Mouse (Mus musculus) kidney, postnatal 25 days (tissue): ENCODE measurements around the gene Tmem150c.
A peak's percentile ranks its signal among the peaks of the same experiment; 100 is the strongest.

Source experiments
- DNase-seq, 2 experiments: peaks; one replicate each; pipeline ENCODE4 v3.0.0; 2021; ENCODE audit warnings: mixed read lengths in 2 of 2

Gene Tmem150c

DNA sequence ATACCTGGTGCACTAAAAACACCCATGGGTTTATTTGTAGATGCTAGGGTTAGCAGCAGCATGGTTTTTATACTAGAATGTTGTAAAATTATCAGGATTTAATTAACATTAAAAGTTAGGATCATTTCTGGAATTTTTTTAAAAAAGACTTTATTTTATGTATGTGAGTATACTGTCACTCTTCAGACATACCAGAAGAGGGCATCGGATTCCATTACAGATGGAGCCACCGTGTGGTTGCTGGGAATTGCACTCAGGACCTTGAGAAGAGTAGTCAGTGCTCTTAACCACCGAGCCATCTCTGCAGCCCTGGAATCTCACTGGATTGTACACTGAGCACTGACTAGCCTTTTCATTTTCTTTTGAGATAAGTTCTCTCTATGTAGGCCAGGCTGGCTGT, 109.7 kb downstream of the Tmem150c start:
- no peak for DNase-seq

DNA sequence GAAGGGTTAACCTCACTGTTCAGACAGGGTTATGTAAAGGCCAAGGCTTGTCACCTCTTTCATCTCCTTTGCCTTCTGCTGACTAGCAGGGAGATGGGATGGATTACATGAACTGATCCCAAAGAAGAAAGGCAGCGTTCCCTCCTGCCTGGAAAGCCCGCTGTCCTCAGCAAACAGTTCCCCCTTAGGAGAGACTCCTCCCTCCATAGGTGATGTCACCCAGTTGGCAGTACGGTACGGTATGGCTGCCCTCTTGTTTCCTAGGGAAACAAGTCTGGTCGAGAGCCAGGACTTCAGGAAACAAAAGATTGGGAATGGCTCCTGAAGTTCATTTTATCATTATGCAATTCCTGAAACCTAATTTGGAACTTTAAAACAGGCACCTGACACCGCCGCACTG, 111.7 kb downstream of the Tmem150c start:
- peak in 1 of 2 experiments; percentile 24 for DNase-seq

DNA sequence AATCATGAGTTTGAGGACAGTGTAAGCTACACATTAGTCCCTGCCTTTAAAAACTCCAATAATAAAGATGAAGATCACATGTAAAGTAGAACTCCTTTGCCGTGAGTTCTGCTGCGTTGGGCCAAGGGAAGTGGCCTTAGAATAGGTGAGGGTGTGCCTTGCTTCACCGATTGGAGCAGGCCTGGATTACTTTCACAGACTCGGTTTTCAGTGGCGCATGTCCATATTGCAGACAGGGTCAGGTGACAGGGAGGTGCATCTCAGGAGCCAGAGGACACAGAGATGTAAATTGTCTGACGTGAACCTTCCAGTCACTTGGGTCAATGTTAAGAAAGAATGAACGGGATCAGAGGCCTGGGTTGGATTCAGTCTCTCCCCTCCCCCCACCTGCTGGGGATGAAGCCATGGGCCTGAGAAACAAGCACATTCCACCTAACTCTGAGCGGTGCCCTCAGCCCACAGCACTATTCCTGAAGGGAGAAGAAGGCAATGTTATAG, 112.4 kb downstream of the Tmem150c start:
- DNase-seq, result no peak

DNA sequence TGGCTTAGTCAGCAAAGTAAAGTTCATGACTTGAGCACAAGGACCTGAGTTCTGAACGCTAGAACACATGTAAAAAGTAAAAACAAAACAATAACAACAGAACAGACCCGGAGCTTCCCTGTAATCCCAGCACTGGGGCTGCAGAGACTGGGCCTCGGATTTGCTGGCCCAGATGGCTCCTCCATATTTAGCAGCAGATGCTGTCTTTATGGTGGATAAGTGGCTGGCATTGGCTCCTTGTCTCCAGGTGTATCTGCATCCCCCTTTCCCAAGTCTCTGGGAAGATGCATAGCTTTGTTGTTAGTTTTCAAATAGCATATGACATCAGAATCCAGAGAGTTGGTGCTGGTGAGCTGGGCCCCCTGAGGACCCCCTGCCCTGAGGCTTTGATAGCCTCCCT, 113.5 kb downstream of the Tmem150c start:
- no peak for DNase-seq

DNA sequence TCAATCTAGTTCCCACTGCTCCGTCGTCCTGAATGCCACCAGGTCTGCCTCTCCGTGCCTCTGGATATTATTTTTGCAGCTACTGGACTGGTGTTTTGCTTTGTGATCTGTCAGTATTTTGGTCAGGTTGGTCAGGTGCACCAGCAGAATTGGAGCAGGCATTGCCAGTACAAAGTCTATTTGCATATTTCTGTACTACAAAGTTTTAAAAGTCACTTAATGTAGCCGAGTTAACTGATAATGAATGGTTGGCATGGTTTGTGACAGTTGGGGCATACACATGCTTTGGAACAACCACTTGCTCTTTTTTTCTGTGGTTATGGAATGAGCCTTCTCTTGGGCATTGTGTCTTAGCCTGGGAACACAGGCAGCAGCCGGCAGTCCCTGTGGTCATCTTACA, 115.0 kb downstream of the Tmem150c start:
- no peak for DNase-seq

DNA sequence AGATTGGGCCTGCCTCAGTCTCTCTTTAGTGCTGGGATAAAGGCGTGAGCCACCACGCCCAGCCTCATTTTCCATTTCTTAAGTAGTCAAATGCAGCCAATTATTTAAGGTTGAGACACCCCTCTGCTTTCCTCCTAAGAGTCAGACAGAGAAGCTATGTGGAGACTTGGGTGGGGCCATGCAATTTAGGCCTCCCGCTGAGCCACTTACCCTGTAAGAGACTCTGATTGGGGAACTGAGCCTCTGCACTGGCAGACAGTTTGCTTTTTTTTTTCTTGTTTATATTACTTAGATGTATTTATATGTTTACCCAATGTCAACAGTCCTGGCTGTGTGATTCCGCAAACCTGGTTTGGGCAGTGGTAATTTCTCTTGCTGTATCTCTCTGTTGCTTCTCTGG, 115.6 kb downstream of the Tmem150c start:
- DNase-seq, result no peak

DNA sequence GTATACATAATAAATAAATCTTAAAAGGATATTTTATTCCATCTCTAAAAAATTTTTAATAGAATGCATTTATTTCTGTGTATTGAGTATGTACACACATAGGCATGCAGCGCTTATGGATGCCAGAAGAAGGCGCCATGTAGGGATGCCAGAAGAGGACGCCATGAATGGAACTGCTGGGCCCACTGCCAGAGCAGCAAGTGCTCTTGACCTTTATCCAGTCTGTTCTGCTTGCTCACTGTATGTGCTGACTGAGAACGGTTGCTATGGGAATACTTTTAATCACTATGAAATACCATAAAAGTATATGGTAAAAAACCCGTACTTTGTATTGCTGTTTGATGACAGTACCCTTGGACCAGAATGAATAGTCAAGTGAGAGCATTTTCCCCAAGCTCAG, 116.2 kb downstream of the Tmem150c start:
- DNase-seq, result peak; percentile 81 to 83

DNA sequence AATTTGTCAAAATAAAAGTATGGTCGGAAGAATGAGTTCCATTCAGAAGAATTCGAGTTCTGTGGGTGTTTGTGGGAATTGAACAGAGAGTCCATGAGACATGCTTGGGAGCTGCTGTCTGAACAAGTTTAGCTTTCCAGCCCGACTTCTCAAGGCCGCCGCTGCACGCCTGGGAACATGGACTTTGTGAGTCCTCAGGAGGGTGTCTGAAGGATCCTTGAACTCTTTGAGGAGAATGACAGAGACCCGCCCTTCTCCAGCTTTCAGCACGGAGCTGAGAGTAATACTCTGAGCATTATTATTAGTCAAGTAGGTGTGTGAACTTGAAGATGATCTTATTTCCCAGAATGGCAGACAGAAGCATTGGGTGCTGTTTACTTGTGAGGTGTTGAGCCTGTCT, 117.1 kb downstream of the Tmem150c start:
- DNase-seq, result no peak

DNA sequence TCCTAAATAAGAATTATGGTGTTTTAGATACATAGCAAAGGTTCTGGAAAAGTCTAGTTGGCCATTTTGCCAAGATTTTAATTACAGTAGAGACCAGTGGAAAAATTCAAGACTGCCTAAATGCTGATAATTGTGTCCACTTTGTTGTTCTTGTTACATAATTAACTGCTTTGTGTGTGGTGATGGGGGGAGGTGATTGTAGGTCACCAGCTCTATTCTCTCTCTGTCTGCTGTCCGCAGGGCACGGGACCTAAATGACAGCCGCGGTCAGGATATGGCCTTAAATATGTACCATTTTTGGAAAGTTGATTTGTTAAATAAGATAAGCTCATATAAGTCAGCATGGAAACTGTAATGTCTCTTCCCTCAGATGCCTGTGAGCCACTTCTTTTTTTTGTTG, 118.3 kb downstream of the Tmem150c start:
- no peak for DNase-seq

DNA sequence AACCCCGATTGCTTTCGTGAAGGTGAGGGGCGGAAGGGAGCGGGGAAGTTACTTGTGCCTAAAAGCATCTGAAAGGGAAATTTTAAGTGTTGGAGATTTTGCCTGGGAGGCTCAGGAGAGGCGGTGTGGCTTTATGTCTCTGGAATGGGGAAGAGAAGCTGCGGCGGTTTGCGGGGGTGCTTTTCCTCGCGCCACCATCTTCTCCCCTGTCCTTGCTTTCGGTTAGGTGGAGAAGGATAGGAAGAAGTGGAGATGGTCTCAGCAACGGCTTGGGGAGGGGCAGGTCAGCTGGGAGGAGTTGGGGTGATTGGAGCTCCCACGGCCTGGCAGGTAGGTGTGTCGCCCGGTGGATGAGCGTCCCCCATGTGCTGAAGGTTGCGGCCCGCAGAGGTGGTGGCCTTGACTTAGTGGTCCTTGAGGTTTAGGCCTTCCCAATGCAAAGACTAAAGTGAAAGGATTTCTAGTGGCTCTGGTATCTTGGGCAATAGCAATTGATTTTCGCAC, 119.3 kb downstream of the Tmem150c start:
- peak in 1 of 2 experiments; percentile 9 for DNase-seq

DNA sequence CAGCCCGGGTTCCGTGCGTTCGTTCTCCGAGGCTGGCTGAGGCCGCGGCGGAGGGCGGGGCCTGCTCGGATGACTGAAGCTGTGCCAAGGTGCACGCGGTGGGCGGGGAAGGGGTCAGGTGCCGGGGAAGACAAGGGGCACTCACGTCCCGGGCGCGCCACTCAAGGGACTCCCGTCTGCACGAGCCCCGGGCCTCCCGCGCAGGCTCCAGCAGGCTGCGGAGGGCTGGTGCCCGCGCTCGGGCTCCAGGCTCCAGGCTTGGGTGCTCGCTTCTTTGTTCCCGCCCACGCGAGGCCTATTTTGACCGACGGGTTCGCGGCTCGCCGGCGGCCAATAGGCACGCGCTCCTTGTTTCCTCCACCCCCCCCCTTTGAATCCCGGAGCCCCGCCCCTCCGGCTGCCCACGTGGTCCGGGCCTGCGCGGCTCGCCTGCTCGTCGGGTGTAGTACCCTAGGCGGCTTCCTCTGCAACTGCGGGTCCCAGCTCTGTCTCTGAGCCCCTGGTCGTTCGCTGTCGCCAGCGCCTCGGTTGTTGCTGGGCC, 119.9 kb downstream of the Tmem150c start, which contains the start of the genes Hnrnpdl and Enoph1:
Hnrnpdl (minus strand) TSS at position 63 of the 541 bp plus-strand sequence.
Enoph1 (plus strand) TSS at position 384 of the 541 bp plus-strand sequence.
- DNase-seq, result peak; percentile 94 to 96

DNA sequence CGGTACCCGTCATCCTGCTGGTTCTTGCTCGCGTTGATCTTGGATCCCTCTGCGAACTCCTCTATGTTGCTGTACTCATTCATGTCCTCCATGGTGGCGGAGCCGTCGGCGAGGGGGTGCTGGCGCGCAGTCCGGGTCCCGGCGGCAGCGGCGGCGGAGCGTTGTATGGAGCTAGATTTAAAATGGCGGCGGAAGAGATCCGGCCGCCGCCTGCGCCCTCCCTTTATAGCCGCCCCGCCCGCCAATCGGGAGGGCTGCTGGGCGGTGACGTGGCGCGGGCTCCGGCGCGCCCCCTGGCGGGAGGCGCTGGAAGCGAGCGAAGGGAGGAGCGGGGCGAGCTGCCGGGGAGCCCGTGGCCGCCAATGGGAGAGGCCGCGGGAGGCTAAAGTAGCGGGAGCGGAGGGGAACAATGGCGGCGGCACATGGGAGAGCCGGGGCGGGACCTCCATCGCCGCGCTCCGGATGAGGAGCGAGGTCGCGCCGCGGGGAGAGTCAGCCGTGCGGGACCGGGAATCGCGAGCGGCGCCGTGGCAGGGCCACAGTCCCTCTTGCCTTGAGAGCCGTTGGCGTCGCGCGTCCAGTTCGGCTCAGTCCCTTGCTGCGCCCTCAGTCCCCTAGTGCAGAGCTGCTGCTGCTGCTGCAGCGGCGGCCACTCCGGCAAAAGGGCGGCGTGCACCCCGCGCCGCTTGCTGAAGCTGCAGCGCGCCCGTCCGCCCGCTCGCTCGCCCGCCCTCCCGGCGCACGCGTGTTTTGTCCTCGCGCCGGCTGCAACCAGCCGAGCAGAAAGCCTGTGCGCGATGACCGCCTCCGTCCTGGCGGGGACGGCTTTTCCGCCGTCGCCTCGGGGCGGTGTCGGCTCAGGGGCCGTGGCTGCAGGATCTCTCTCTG, 120.7 kb downstream of the Tmem150c start:
- DNase-seq, result peak; percentile 93 to 97

DNA sequence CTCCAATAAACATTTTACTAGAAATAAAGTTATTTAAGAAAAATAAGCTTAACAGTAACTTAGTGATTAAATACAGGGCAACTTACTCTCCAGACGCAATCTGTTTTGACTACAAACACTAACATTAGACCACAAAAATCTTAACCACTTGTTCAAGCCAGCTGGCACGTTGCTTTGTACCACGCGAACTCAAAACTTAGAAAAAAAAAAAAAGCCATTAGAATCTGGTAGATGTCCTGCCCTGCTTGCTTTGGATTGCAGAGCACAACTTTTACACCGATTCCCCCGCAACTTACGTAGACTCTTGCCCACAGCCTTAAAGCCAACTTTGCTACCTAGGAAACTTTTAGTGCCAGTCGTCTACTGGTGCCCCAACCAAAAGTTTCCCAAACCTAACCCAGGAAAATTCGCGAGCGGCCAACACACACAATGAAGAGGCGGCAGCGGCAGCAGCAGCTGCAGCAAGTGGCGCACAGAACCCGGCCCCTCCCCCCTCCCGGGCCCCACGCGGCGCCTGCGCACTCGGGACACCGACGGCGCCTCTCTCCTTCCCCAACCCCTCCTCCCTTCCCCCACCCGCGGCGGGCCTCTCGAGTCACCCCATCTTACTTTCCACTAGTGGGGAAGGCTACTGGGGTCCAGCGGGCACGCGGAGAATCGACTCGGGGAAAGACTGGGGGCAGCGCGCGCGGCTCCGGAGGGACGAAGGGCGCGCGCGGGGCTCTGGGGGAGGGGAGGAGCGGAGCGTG, 121.5 kb downstream of the Tmem150c start:
- DNase-seq, result peak; percentile 92 to 95

DNA sequence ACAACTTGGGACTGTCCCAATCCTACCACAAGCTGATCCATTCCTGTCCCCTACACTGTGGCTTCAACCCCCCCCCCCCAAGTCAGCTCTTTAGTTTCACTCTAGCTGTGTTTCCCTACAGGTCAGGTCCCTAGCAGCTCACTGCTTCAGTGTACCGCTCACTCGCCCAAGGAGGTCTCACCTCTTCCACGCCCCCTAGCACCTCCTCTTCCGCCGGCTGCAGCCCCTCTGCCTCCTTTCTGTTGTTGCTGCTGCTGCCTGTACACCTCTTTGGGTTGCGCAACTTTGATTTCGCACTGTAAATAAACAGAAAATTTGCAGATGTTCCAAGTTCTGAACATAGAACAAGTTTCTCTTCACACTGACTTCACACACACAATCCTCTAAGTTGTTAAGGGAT, 122.9 kb downstream of the Tmem150c start:
- no peak for DNase-seq

DNA sequence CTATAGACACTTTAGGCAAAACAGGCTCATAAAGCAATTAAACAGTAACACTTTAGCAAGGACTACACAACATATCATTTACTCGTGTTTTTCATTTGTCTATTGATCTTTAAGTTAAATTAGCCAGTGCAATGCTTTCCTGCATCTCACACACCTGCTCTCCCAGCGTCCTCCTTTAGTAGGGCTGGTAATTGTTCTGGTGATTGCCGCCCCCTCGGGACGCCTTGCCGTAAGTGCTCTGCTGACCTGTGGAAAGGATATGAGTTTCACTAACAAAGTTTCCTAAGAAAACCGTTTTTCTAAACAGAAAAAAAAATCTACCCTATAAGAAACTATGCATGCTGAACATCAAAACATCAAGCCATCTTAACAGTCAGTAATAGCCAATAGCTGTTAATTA, 123.7 kb downstream of the Tmem150c start:
- DNase-seq, result no peak

DNA sequence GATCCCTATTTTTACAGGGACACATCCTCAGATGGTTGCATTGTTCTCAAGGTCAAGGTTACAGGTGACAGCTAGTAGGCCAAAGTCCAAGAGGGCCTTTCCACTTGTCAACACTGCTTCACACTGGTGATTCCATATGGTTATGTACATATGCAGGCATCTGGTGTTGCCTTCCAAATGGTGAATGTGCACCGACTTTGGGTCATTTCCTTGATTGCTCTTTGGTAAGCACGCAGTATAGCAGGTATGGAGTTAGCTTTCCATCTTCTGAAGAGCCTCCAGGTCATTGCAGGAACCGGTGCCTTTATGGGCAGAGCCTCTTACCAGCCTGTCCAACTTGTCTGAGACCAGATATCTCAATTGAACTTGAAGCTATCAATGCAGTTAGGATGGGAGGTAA, 127.0 kb downstream of the Tmem150c start:
- DNase-seq, result no peak

DNA sequence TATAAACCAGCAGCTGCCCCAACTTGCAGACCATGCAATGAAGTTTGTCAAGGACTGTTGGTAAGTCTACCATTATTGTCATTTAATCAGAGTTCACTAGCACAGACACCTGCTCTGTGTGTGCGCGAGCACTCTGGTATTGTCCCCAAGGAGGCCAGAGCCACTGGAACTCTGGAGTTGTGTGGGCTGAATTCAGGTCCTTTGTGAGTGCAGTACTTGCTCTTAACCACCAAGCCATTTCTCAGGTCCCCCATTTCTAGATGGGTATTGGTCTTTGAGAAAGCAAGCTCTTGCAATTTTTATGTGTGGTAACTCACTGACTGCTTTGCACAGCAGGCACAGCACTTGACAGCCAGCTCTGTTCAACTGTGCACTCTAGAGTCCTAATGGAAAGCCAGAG, 127.5 kb downstream of the Tmem150c start:
- no peak for DNase-seq

DNA sequence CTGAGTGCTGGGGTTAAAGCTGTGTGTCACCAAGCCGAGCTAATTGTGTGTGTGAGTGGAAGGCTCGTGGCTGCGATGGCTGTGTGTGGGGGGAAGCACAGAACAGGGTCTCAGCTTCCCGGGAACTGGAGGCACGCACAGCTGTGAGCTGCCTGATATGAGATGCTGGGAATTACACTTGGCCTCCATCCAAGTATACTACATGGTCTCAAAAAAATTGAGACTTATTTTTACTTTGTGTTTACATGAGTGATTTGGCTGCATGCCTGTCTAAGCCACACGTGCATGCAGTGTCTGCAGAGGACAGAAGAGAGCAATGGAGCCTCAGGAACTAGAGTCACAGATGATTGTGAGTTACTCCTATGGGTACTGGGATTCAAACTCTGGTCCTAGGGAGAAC, 129.5 kb downstream of the Tmem150c start:
- no peak for DNase-seq
